Comparison of ENCODE assay signal across 9 mouse cellular contexts in the genomic region with DNA sequence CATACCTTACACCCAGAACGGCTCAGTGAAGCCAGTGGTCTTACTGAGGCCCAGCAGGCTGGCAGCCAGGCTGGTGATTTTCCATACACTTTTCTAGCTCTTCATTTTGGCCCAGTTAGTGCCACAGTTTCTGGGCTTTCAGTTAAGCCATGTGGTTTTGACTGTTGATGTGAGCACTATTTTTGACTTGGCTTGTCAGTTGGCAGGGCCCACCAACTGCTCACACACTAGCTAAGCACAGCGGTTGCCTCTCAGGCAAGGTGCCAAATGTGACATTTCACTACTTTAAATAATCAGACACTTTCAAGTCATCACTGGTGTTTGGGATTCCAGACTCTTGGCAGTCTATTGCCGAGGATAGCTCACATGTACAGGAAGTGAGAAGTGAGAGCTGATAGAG.
DNase-seq lines count a peak whose midpoint lies in the region; ATAC-seq lines count a peak whose summit lies in the region.
"Had no signal": no experiment of that assay in that cellular context is flagged by ENCODE, and none has a peak within 500 bp of the region (broad histone marks: within the 10 kb centered on the region; RNA-seq: fewer than 3 reads in every experiment).

No protein-coding gene starts in this region.

- peak; percentile 65 for DNase-seq in embryonic facial prominence, embryonic 14.5 days (ENCODE audit: low spot score)
- DNase-seq in embryonic facial prominence, embryonic 10.5 days (ENCODE audit: low spot score) = no peak
- peak; percentile 70 for DNase-seq in cerebellum, adult 8-10 months
- DNase-seq in left cerebral cortex, postnatal 25 days (ENCODE audit: low spot score in 2 of 2) = peak; percentile 66 to 95
- no peak for DNase-seq in ovary, postnatal 14 days (ENCODE audit: low spot score)
- DNase-seq in embryo, embryonic 10 days (ENCODE audit: low spot score) = no peak
- DNase-seq in ovary, adult 18-20 months (ENCODE audit: low spot score) = no peak

- no peaks in the 10 kb centered on the region for H3K9me3 ChIP-seq in embryonic facial prominence, embryonic 14.5 days (ENCODE audit: control insufficient read depth, low read length)
- no peaks in the 10 kb centered on the region for H3K9me3 ChIP-seq in embryonic facial prominence, embryonic 10.5 days
- no peaks in the 10 kb centered on the region for H3K9me3 ChIP-seq in heart, embryonic 16.5 days (replicated peaks; ENCODE audit: control insufficient read depth, low read length)

- WGBS in embryonic facial prominence, embryonic 14.5 days = 46% methylated on average over 3 of the region's 3 CpGs
- 84% methylated on average over 3 of the region's 3 CpGs for WGBS in embryonic facial prominence, embryonic 10.5 days
- WGBS in heart, embryonic 16.5 days = 23% methylated on average over 3 of the region's 3 CpGs

- H3K27ac ChIP-seq in embryonic facial prominence, embryonic 14.5 days (replicated peaks; ENCODE audit: low read depth, low read length) = no peak overlapping the region
- H3K27ac ChIP-seq in embryonic facial prominence, embryonic 10.5 days (replicated peaks) = no peak overlapping the region
- peak overlapping the region; percentile 85 for H3K27ac ChIP-seq in heart, embryonic 16.5 days (ENCODE audit: low read length)

- no peak for ATAC-seq in embryonic facial prominence, embryonic 14.5 days (ENCODE audit: low read depth)
- ATAC-seq in heart, embryonic 16.5 days (replicated peaks; ENCODE audit: extremely low read depth, insufficient read depth, low FRiP score) = peak; percentile 92

- H3K4me2 ChIP-seq in embryonic facial prominence, embryonic 14.5 days (ENCODE audit: low read depth, low read length) = no peak overlapping the region
- no peak overlapping the region for H3K4me2 ChIP-seq in heart, embryonic 16.5 days (ENCODE audit: low read depth, low read length)

- H3K4me3 ChIP-seq in embryonic facial prominence, embryonic 14.5 days (ENCODE audit: low read depth, low read length) = no peak overlapping the region
- no peak overlapping the region for H3K4me3 ChIP-seq in embryonic facial prominence, embryonic 10.5 days
- H3K4me3 ChIP-seq in heart, embryonic 16.5 days (ENCODE audit: low read length) = no peak overlapping the region
- H3K4me3 ChIP-seq: myocyte had no signal

- no peaks in the 10 kb centered on the region for H3K36me3 ChIP-seq in embryonic facial prominence, embryonic 14.5 days (ENCODE audit: control insufficient read depth, insufficient read depth, low read length)
- H3K36me3 ChIP-seq in embryonic facial prominence, embryonic 10.5 days (replicated peaks) = no peaks in the 10 kb centered on the region
- no peaks in the 10 kb centered on the region for H3K36me3 ChIP-seq in heart, embryonic 16.5 days (ENCODE audit: control insufficient read depth, insufficient read depth)

- no peaks in the 10 kb centered on the region for H3K27me3 ChIP-seq in embryonic facial prominence, embryonic 14.5 days (replicated peaks; ENCODE audit: control insufficient read depth, insufficient read depth, low read length)
- no peaks in the 10 kb centered on the region for H3K27me3 ChIP-seq in embryonic facial prominence, embryonic 10.5 days (replicated peaks; ENCODE audit: low read depth, poor library complexity, severe bottlenecking)
- H3K27me3 ChIP-seq in heart, embryonic 16.5 days (ENCODE audit: control insufficient read depth, insufficient read depth, low read length) = no peaks in the 10 kb centered on the region

- no peak overlapping the region for H3K9ac ChIP-seq in embryonic facial prominence, embryonic 14.5 days (ENCODE audit: low read depth, low read length)
- no peak overlapping the region for H3K9ac ChIP-seq in heart, embryonic 16.5 days (ENCODE audit: low read length)

- H3K4me1 ChIP-seq in embryonic facial prominence, embryonic 14.5 days (ENCODE audit: control insufficient read depth, insufficient read depth, low read length) = no peaks in the 10 kb centered on the region
- H3K4me1 ChIP-seq in embryonic facial prominence, embryonic 10.5 days = no peaks in the 10 kb centered on the region
- peaks cover 9% of the 10 kb centered on the region for H3K4me1 ChIP-seq in heart, embryonic 16.5 days (ENCODE audit: control insufficient read depth, insufficient read depth, low read length)

- intact Hi-C loops in left cerebral cortex, postnatal 25 days (cut with DNase I) = no loop called here

Comparison
In these comparisons a context has a peak if more than half of its experiments do, and no peak if none do; other contexts are left out.
1. DNase-seq: peak in embryonic facial prominence, embryonic 14.5 days (single experiment), cerebellum, adult 8-10 months (single experiment) and left cerebral cortex, postnatal 25 days (2 of 2); none in embryonic facial prominence, embryonic 10.5 days (single experiment), ovary, postnatal 14 days (single experiment), embryo, embryonic 10 days (single experiment) and ovary, adult 18-20 months (single experiment).